Mouse (Mus musculus) lung, postnatal 0 days (tissue): ENCODE results near the gene Pkd1l2.

ENCODE experiments used
- CTCF ChIP-seq: IDR thresholded peaks from 2 replicates; pipeline ENCODE4 v1.5.1; 2016; ENCODE audit warnings: antibody characterized with exemption, mild to moderate bottlenecking
- EP300 ChIP-seq: IDR thresholded peaks from 2 replicates; pipeline ENCODE4 v1.6.1; 2016; ENCODE audit warnings: antibody characterized with exemption, mild to moderate bottlenecking, control low read depth

DNA sequence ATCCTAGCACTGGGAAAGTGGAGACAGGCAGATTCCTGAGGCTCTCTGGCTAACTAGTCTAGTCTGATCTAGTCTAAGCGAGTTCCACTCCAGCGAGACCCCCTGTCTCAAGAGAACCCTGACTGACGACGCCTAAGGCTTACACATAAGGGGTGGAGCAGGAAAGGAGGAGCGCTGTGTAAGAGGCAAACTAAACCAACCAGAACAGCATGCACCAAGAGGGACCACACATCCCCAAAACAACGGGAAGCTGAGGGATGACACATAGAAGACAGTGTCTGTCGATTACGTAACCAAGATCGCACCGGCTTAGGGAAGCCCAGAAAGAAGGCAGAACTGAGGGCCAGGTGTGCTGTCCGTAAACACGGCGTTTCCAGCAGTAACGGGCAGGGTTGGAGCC, 2.6 kb downstream of the Pkd1l2 start:
- TF ChIP-seq CTCF (no peak), EP300 (no peak)
